Mouse (Mus musculus) megakaryocyte, adult 5-6 weeks (primary cell): Measurements from ENCODE around the gene Ckb. TPM values are rescaled to one million over a fixed set of nuclear protein-coding genes. Genes with fewer than 3 reads are reported as not detected.

Source experiments
- ATAC-seq: 2 replicates; pipeline ENCODE4 v1.8.0; 2016; ENCODE audit warnings: mild to moderate bottlenecking, inconsistent platforms; ENCODE audit not compliant: poor library complexity, severe bottlenecking
- total RNA-seq, 2 experiments: library from RNA; stranded (forward) in 1 of 2; stranded (reverse) in 1 of 2; fragments of 153-499, 151-499 nt in 1 of 2; fragments of 221-1000, 200-1000 nt in 1 of 2; gene quantifications; 2 replicates each; pipeline versions ENCODE4 v1.2.3 to v1.2.4; 2015 to 2017

Ckb gene
- total RNA-seq, 2 experiments from 2014 or later, result 9.7 to 22.0 TPM

- ATAC-seq, result no peak
These were observed 21.5 kb upstream of the Ckb start for GRCm38 (mm10) chr12:111693341-111694270.

GRCm38 (mm10) chr12:111692899-111693298, 20.8 kb upstream of the Ckb start:
- no peak for ATAC-seq

- ATAC-seq, result peak; percentile 76
These were observed 19.3 kb upstream of the Ckb start for GRCm38 (mm10) chr12:111691346-111691872.

GRCm38 (mm10) chr12:111689426-111689825, 17.3 kb upstream of the Ckb start:
- ATAC-seq, result no peak

- ATAC-seq, result no peak
These were observed 15.9 kb upstream of the Ckb start for GRCm38 (mm10) chr12:111688069-111688428.

GRCm38 (mm10) chr12:111687350-111688068, 15.4 kb upstream of the Ckb start:
- no peak for ATAC-seq

- ATAC-seq, result no peak
These were observed 14.3 kb upstream of the Ckb start for GRCm38 (mm10) chr12:111686390-111686789.

- no peak for ATAC-seq
These were observed 10.7 kb upstream of the Ckb start for GRCm38 (mm10) chr12:111682806-111683205.

GRCm38 (mm10) chr12:111682003-111682402, 9.9 kb upstream of the Ckb start:
- ATAC-seq, result no peak

GRCm38 (mm10) chr12:111681305-111681704, 9.2 kb upstream of the Ckb start:
- no peak for ATAC-seq

- ATAC-seq, result no peak
These were observed 8.5 kb upstream of the Ckb start for GRCm38 (mm10) chr12:111680661-111681060.

- ATAC-seq, result no peak
These were observed 6.9 kb upstream of the Ckb start for GRCm38 (mm10) chr12:111678997-111679396.

- ATAC-seq, result no peak
These were observed 6.5 kb upstream of the Ckb start for GRCm38 (mm10) chr12:111678670-111678933.

- ATAC-seq, result peak; percentile 87
These were observed 5.9 kb upstream of the Ckb start, which contains the start of gene Trmt61a for GRCm38 (mm10) chr12:111677882-111678669. Gene Trmt61a (plus strand): TSS chr12:111678105.

GRCm38 (mm10) chr12:111677421-111677820, 5.3 kb upstream of the Ckb start:
- no peak for ATAC-seq

GRCm38 (mm10) chr12:111675797-111676580, 3.9 kb upstream of the Ckb start:
- ATAC-seq, result no peak

- peak; percentile 41; the same call in 1 of the 2 replicates for ATAC-seq
These were observed 2.8 kb upstream of the Ckb start for GRCm38 (mm10) chr12:111674850-111675486.

- no peak for ATAC-seq
These were observed 443 bp upstream of the Ckb start for GRCm38 (mm10) chr12:111672581-111672980.

GRCm38 (mm10) chr12:111671431-111671902, 671 bp downstream of the Ckb start:
- 0 out of 2 replicates have a peak, but pooled peaks have one; percentile 11 for ATAC-seq

- ATAC-seq, result no peak
These were observed 1.2 kb downstream of the Ckb start for GRCm38 (mm10) chr12:111670976-111671375.
